Mouse (Mus musculus): ENCODE results near the gene Tlr6.

The Tlr6 gene

GRCm38 (mm10) chr5:64932215-64932614 lies 27.7 kb downstream of the Tlr6 start:
- DNase-seq (ENCODE audit: low spot score): no peak

- no peak for DNase-seq (ENCODE audit: low spot score)
Measured at GRCm38 (mm10) chr5:64922891-64923381, 37.0 kb downstream of the Tlr6 start.

- DNase-seq (ENCODE audit: low spot score): no peak
Measured at GRCm38 (mm10) chr5:64918616-64919597, 41.0 kb downstream of the Tlr6 start.

- no peak for DNase-seq (ENCODE audit: low spot score)
Measured at GRCm38 (mm10) chr5:64917721-64918120, 42.2 kb downstream of the Tlr6 start.

GRCm38 (mm10) chr5:64917161-64917560 lies 42.7 kb downstream of the Tlr6 start:
- DNase-seq (ENCODE audit: low spot score): no peak

GRCm38 (mm10) chr5:64908585-64909284 lies 51.2 kb downstream of the Tlr6 start:
- no peak for DNase-seq (ENCODE audit: low spot score)

- no peak for DNase-seq (ENCODE audit: low spot score)
Measured at GRCm38 (mm10) chr5:64907906-64908305, 52.0 kb downstream of the Tlr6 start.

- no peak for DNase-seq (ENCODE audit: low spot score)
Measured at GRCm38 (mm10) chr5:64905516-64906271, 54.2 kb downstream of the Tlr6 start.
